Mouse (Mus musculus): ENCODE data around the gene Tbccd1. TPM values are rescaled to one million over a fixed set of nuclear protein-coding genes. Genes with fewer than 3 reads are reported as not detected.

Tbccd1 gene
- polyA plus RNA-seq, 1 experiment: 20.5 TPM

GRCm38 (mm10) chr16:22891733-22892154 lies 34.3 kb upstream of the Tbccd1 start:
- no peaks in the 10 kb centered on the region for H3K9me3 ChIP-seq (replicated peaks; ENCODE audit: control insufficient read depth, insufficient read depth, low read length, poor library complexity, severe bottlenecking)
- no peak overlapping the region for H3K27ac ChIP-seq (ENCODE audit: insufficient read depth, low read length)
- H3K9ac ChIP-seq (ENCODE audit: low read depth, poor library complexity, severe bottlenecking): no peak overlapping the region
- no peaks in the 10 kb centered on the region for H3K36me3 ChIP-seq (ENCODE audit: control insufficient read depth, insufficient read depth, low read length, poor library complexity, severe bottlenecking)
- no peaks in the 10 kb centered on the region for H3K27me3 ChIP-seq (ENCODE audit: control insufficient read depth, insufficient read depth, low read length, poor library complexity, severe bottlenecking)
- H3K4me1 ChIP-seq (ENCODE audit: control insufficient read depth, insufficient read depth, low read length): no peaks in the 10 kb centered on the region
- TF ChIP-seq POLR2A (IDR thresholded peaks at IDR 0.05; ENCODE audit: insufficient read depth, low read length) (no peak), EP300 (IDR thresholded peaks at IDR 0.05; ENCODE audit: insufficient read depth, low read depth, low read length) (no peak), CTCF (IDR thresholded peaks at IDR 0.05; ENCODE audit: low read depth, low read length) (no peak)
- H3K4me3 ChIP-seq (ENCODE audit: low read depth, low read length): no peak overlapping the region

DNA sequence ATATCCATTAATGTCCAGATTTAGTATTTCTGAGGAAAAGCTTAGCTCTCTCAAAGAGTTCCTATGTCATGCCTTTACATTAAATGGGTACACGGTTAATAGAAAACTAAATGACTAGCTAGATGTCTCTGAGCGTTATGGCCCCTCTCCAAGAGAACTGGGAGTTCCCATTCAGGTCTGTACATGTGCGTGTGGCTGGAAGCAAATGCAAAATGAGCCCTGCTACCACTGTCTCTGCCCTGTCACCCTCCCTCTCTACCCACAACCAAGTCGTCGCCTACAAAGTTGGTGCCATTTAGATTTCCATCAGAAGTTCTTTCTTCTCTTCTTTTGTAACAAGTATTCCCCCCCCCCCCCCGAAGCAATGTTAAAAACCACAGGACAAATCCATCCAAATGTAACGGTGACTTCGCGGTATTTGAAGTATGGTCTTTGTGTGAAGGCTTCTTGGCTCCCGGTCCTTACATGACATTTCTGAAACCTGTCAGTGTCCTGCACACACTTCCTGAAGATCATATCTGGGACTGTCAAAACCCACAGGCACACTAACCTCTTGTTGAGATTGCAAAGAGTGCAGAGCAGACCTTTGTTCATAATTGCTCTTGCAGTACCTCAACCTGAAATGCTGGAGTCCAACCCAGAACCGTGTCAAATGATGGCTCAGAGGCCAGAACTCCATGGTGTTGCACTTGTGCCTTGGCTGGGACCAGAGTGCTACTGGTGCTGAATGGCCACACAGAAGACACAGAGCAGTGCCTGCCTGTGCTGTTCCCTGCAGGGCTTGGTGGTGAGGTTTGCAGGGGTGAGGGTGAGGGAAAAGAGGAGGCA lies 33.4 kb upstream of the Tbccd1 start, which contains the start of gene Ahsg:
Ahsg (plus strand) TSS at position 595 of the 828 bp plus-strand sequence.
- Histone ChIP-seq H3K27me3 (ENCODE audit: control insufficient read depth, insufficient read depth, low read length, poor library complexity, severe bottlenecking) (no peaks in the 10 kb centered on the region), H3K4me3 (ENCODE audit: low read depth, low read length) (no peak within 1 kb of the TSS), H3K36me3 (ENCODE audit: control insufficient read depth, insufficient read depth, low read length, poor library complexity, severe bottlenecking) (no peaks in the 10 kb centered on the region), H3K9ac (ENCODE audit: low read depth, poor library complexity, severe bottlenecking) (no peak within 1 kb of the TSS), H3K27ac (ENCODE audit: insufficient read depth, low read length) (no peak within 1 kb of the TSS), H3K9me3 (replicated peaks; ENCODE audit: control insufficient read depth, insufficient read depth, low read length, poor library complexity, severe bottlenecking) (no peaks in the 10 kb centered on the region), H3K4me1 (ENCODE audit: control insufficient read depth, insufficient read depth, low read length) (no peaks in the 10 kb centered on the region)
- TF ChIP-seq POLR2A (IDR thresholded peaks at IDR 0.05; ENCODE audit: insufficient read depth, low read length) (no peak), CTCF (IDR thresholded peaks at IDR 0.05; ENCODE audit: low read depth, low read length) (no peak), EP300 (IDR thresholded peaks at IDR 0.05; ENCODE audit: insufficient read depth, low read depth, low read length) (no peak)

GRCm38 (mm10) chr16:22889716-22890115 lies 32.2 kb upstream of the Tbccd1 start:
- TF ChIP-seq POLR2A (IDR thresholded peaks at IDR 0.05; ENCODE audit: insufficient read depth, low read length): no peak
- no peak for TF ChIP-seq CTCF (IDR thresholded peaks at IDR 0.05; ENCODE audit: low read depth, low read length)
- TF ChIP-seq EP300 (IDR thresholded peaks at IDR 0.05; ENCODE audit: insufficient read depth, low read depth, low read length): no peak
- Histone ChIP-seq H3K27me3 (ENCODE audit: control insufficient read depth, insufficient read depth, low read length, poor library complexity, severe bottlenecking) (no peaks in the 10 kb centered on the region), H3K36me3 (ENCODE audit: control insufficient read depth, insufficient read depth, low read length, poor library complexity, severe bottlenecking) (no peaks in the 10 kb centered on the region), H3K9me3 (replicated peaks; ENCODE audit: control insufficient read depth, insufficient read depth, low read length, poor library complexity, severe bottlenecking) (no peaks in the 10 kb centered on the region), H3K27ac (ENCODE audit: insufficient read depth, low read length) (no peak overlapping the region), H3K9ac (ENCODE audit: low read depth, poor library complexity, severe bottlenecking) (no peak overlapping the region), H3K4me3 (ENCODE audit: low read depth, low read length) (no peak overlapping the region), H3K4me1 (ENCODE audit: control insufficient read depth, insufficient read depth, low read length) (no peaks in the 10 kb centered on the region)

GRCm38 (mm10) chr16:22888835-22889234 lies 31.4 kb upstream of the Tbccd1 start:
- no peak overlapping the region for H3K9ac ChIP-seq (ENCODE audit: low read depth, poor library complexity, severe bottlenecking)
- TF ChIP-seq EP300 (IDR thresholded peaks at IDR 0.05; ENCODE audit: insufficient read depth, low read depth, low read length): no peak
- no peaks in the 10 kb centered on the region for H3K9me3 ChIP-seq (replicated peaks; ENCODE audit: control insufficient read depth, insufficient read depth, low read length, poor library complexity, severe bottlenecking)
- H3K27ac ChIP-seq (ENCODE audit: insufficient read depth, low read length): no peak overlapping the region
- no peak overlapping the region for H3K4me3 ChIP-seq (ENCODE audit: low read depth, low read length)
- H3K36me3 ChIP-seq (ENCODE audit: control insufficient read depth, insufficient read depth, low read length, poor library complexity, severe bottlenecking): no peaks in the 10 kb centered on the region
- H3K27me3 ChIP-seq (ENCODE audit: control insufficient read depth, insufficient read depth, low read length, poor library complexity, severe bottlenecking): no peaks in the 10 kb centered on the region
- no peaks in the 10 kb centered on the region for H3K4me1 ChIP-seq (ENCODE audit: control insufficient read depth, insufficient read depth, low read length)

DNA sequence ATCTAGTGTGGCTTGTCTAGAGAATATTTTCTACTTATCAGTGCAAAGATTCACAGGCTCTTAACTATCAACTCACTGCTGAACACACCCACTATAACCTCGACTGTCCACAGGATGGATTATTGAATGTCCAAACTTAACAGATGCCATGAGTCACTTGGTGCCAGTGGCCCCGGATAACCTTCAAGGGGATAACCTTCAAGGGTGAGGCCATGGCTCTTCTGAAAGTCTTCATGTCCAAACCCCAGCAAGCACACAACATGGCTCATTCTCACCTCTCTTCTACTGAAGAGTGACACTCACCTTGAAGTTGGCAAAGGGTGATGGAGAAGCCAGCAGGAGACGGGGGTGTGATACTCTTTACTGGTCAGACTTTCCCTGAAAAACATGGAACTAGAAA lies 29.3 kb upstream of the Tbccd1 start:
- Histone ChIP-seq H3K36me3 (ENCODE audit: control insufficient read depth, insufficient read depth, low read length, poor library complexity, severe bottlenecking) (no peaks in the 10 kb centered on the region), H3K27me3 (ENCODE audit: control insufficient read depth, insufficient read depth, low read length, poor library complexity, severe bottlenecking) (no peaks in the 10 kb centered on the region), H3K9ac (ENCODE audit: low read depth, poor library complexity, severe bottlenecking) (no peak overlapping the region), H3K4me3 (ENCODE audit: low read depth, low read length) (no peak overlapping the region), H3K4me1 (ENCODE audit: control insufficient read depth, insufficient read depth, low read length) (no peaks in the 10 kb centered on the region), H3K9me3 (replicated peaks; ENCODE audit: control insufficient read depth, insufficient read depth, low read length, poor library complexity, severe bottlenecking) (no peaks in the 10 kb centered on the region), H3K27ac (ENCODE audit: insufficient read depth, low read length) (no peak overlapping the region)
- no peak for TF ChIP-seq CTCF (IDR thresholded peaks at IDR 0.05; ENCODE audit: low read depth, low read length)
- no peak for TF ChIP-seq POLR2A (IDR thresholded peaks at IDR 0.05; ENCODE audit: insufficient read depth, low read length)
- no peak for TF ChIP-seq EP300 (IDR thresholded peaks at IDR 0.05; ENCODE audit: insufficient read depth, low read depth, low read length)

- Histone ChIP-seq H3K9ac (ENCODE audit: low read depth, poor library complexity, severe bottlenecking) (no peak overlapping the region), H3K4me1 (ENCODE audit: control insufficient read depth, insufficient read depth, low read length) (no peaks in the 10 kb centered on the region), H3K9me3 (replicated peaks; ENCODE audit: control insufficient read depth, insufficient read depth, low read length, poor library complexity, severe bottlenecking) (no peaks in the 10 kb centered on the region), H3K27me3 (ENCODE audit: control insufficient read depth, insufficient read depth, low read length, poor library complexity, severe bottlenecking) (no peaks in the 10 kb centered on the region), H3K36me3 (ENCODE audit: control insufficient read depth, insufficient read depth, low read length, poor library complexity, severe bottlenecking) (no peaks in the 10 kb centered on the region), H3K4me3 (ENCODE audit: low read depth, low read length) (no peak overlapping the region), H3K27ac (ENCODE audit: insufficient read depth, low read length) (no peak overlapping the region)
- TF ChIP-seq CTCF (IDR thresholded peaks at IDR 0.05; ENCODE audit: low read depth, low read length) (no peak), EP300 (IDR thresholded peaks at IDR 0.05; ENCODE audit: insufficient read depth, low read depth, low read length) (no peak), POLR2A (IDR thresholded peaks at IDR 0.05; ENCODE audit: insufficient read depth, low read length) (no peak)
Measured at GRCm38 (mm10) chr16:22885356-22885755, 27.9 kb upstream of the Tbccd1 start.

Measured in ES-Bruce4 (cell line).